Mouse (Mus musculus): ENCODE results near the gene Hoxc8. TPM values are rescaled to one million over a fixed set of nuclear protein-coding genes. Genes with fewer than 3 reads are reported as not detected.

Gene Hoxc8
- polyA plus RNA-seq, 1 experiment from 2014 or later = not detected

DNA sequence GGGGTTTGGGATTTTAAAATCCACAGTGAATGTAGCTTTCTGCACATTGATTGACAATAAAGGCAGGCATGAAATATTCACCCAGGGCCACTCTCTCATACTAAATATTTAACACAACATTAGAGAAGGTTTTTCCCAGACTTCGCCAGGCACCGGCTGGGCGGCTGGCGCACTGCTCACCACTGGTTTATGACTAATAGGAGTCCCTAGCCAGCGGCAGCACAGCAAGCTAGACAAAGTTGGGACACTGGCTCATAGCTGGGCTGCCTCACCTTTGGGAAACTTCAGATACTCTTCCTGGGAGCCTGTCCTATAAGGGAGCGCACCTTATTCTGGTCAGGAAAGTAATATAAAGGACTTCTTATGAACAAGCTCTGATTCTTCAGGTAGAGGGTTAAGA, 36.8 kb upstream of the Hoxc8 start:
- Histone ChIP-seq H3K4me2 (ENCODE audit: low read depth, low read length) (no peak overlapping the region), H3K9ac (ENCODE audit: low read depth, low read length) (no peak overlapping the region), H3K27me3 (ENCODE audit: control insufficient read depth, insufficient read depth, low read depth, low read length) (peaks cover 98% of the 10 kb centered on the region), H3K4me3 (ENCODE audit: low read depth, low read length) (no peak overlapping the region), H3K36me3 (ENCODE audit: control insufficient read depth, insufficient read depth) (no peaks in the 10 kb centered on the region), H3K9me3 (replicated peaks; ENCODE audit: control insufficient read depth, low read length) (no peaks in the 10 kb centered on the region), H3K4me1 (ENCODE audit: control insufficient read depth, low read depth, low read length) (no peaks in the 10 kb centered on the region), H3K27ac (ENCODE audit: low read length) (no peak overlapping the region)
- WGBS (ENCODE audit: insufficient replicate concordance) = 9% methylated on average over 6 of the region's 6 CpGs
- no peak for ATAC-seq (ENCODE audit: low read depth)

DNA sequence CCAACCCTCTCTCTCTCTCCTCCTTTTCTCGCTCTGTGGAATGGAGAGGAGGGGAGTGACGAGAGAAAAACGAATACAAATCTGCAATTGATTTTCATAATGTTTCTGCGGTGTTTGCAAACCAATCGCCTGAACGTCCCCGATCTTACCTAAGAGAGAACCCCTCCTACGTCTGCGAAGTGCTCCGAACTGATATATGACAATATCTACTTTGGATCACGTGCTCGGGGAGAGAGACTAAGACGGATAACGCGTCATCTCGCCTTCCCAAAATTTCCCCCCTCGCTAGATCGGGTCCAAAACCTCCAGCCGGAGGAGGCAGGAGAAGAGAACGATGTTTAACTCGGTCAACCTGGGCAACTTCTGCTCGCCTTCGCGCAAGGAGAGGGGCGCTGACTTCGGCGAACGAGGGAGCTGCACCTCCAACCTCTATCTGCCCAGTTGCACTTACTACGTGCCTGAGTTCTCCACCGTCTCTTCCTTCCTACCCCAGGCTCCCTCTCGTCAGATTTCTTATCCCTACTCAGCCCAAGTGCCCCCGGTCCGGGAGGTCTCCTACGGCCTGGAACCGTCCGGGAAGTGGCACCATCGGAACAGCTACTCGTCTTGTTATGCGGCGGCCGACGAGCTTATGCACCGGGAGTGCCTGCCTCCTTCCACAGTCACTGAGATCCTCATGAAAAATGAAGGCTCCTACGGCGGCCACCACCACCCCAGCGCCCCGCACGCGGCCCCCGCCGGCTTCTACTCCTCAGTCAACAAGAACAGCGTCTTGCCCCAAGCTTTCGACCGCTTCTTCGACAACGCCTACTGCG, 36.0 kb upstream of the Hoxc8 start, which contains the start of gene Hoxc11:
TSS of gene Hoxc11 (plus strand) at position 236 of the 815 bp plus-strand sequence.
- H3K9ac ChIP-seq (ENCODE audit: low read depth, low read length) = no peak within 1 kb of the TSS
- H3K4me1 ChIP-seq (ENCODE audit: control insufficient read depth, low read depth, low read length) = no peaks in the 10 kb centered on the region
- no peak within 1 kb of the TSS for H3K4me2 ChIP-seq (ENCODE audit: low read depth, low read length)
- peaks cover 96% of the 10 kb centered on the region for H3K27me3 ChIP-seq (ENCODE audit: control insufficient read depth, insufficient read depth, low read depth, low read length)
- WGBS (ENCODE audit: insufficient replicate concordance) = 2% methylated on average over 55 of the region's 57 CpGs
- no peaks in the 10 kb centered on the region for H3K36me3 ChIP-seq (ENCODE audit: control insufficient read depth, insufficient read depth)
- no peak within 1 kb of the TSS for H3K4me3 ChIP-seq (ENCODE audit: low read depth, low read length)
- no peak within 1 kb of the TSS for H3K27ac ChIP-seq (ENCODE audit: low read length)
- H3K9me3 ChIP-seq (replicated peaks; ENCODE audit: control insufficient read depth, low read length) = no peaks in the 10 kb centered on the region
- ATAC-seq (ENCODE audit: low read depth) = no peak

DNA sequence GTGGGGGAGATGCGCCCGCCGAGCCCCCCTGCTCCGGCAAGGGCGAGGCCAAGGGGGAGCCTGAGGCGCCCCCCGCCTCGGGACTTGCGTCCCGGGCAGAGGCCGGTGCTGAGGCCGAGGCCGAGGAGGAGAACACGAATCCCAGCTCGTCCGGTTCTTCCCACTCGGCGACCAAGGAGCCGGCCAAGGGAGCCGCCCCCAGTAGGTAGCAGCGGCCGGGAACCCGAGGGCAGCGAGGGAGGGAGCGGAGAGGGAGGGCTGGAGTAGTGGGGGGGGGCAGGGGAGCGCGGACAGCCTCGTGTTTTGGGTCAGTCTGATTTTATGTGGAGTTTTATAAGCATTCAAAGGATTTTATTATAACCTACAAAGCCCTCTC, 35.4 kb upstream of the Hoxc8 start:
- no peak overlapping the region for H3K4me3 ChIP-seq (ENCODE audit: low read depth, low read length)
- H3K27ac ChIP-seq (ENCODE audit: low read length) = no peak overlapping the region
- peaks cover 96% of the 10 kb centered on the region for H3K27me3 ChIP-seq (ENCODE audit: control insufficient read depth, insufficient read depth, low read depth, low read length)
- no peak overlapping the region for H3K9ac ChIP-seq (ENCODE audit: low read depth, low read length)
- under 1% methylated on average over 27 of the region's 28 CpGs for WGBS (ENCODE audit: insufficient replicate concordance)
- no peak overlapping the region for H3K4me2 ChIP-seq (ENCODE audit: low read depth, low read length)
- H3K4me1 ChIP-seq (ENCODE audit: control insufficient read depth, low read depth, low read length) = no peaks in the 10 kb centered on the region
- H3K36me3 ChIP-seq (ENCODE audit: control insufficient read depth, insufficient read depth) = no peaks in the 10 kb centered on the region
- no peaks in the 10 kb centered on the region for H3K9me3 ChIP-seq (replicated peaks; ENCODE audit: control insufficient read depth, low read length)
- ATAC-seq (ENCODE audit: low read depth) = no peak

DNA sequence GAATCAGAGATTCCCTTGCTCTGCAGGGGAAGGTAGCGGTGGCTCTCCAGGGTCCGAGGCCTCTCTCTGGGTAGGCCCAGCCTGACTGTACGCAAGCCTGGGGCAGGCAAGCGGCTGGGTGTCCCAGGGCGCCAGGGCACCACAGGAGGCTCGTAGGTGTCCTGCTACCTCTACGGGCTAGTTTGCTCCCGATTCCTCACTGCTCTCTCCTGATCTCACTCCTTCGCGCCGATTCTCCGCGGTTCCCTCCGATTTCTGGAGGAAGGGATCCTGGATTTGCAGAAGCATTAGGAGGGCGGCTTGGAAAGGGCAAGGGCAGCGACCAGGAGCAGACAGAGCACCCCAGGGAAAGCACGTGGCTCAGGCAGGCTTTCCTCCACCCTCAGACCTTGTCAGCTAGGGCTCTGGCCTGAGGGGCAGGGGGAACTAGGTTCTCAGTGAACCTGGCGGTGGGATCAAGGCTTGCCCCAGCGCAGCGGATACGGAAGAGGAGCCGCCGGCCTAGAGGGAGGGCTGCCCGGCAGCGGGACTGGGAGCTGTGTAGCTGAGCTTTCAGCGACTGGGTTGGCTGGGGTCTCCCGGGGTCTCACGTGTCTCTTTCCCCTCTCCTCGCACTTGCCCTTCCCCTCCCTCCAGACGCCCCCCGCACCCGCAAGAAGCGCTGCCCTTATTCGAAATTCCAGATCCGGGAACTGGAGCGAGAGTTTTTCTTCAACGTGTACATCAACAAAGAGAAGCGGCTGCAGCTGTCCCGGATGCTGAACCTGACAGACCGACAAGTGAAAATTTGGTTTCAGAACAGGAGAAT, 34.4 kb upstream of the Hoxc8 start:
- H3K9me3 ChIP-seq (replicated peaks; ENCODE audit: control insufficient read depth, low read length) = no peaks in the 10 kb centered on the region
- H3K4me1 ChIP-seq (ENCODE audit: control insufficient read depth, low read depth, low read length) = no peaks in the 10 kb centered on the region
- H3K9ac ChIP-seq (ENCODE audit: low read depth, low read length) = no peak overlapping the region
- no peak overlapping the region for H3K4me2 ChIP-seq (ENCODE audit: low read depth, low read length)
- no peaks in the 10 kb centered on the region for H3K36me3 ChIP-seq (ENCODE audit: control insufficient read depth, insufficient read depth)
- H3K27me3 ChIP-seq (ENCODE audit: control insufficient read depth, insufficient read depth, low read depth, low read length) = peaks cover 97% of the 10 kb centered on the region
- 1% methylated on average over 40 of the region's 40 CpGs for WGBS (ENCODE audit: insufficient replicate concordance)
- ATAC-seq (ENCODE audit: low read depth) = no peak
- no peak overlapping the region for H3K27ac ChIP-seq (ENCODE audit: low read length)
- H3K4me3 ChIP-seq (ENCODE audit: low read depth, low read length) = no peak overlapping the region

DNA sequence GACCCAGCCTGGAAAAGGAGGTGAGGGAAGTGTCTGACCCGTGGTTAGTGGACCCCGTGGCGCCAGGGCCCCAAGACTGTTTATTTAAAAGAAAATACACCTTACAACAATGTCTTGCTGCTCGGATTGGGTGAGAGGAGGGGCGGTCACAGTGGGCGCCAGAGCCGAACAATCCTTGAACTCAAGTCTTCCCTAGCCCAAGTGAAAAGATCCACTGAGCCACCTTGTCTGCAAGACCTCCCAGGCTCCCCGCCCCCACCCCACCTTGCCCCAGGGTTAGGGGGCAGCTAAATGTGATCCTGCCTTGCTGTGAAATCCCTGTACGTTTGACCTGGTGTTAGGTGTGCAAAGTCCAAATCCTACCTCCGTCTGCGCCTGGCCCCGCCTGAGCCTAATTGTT, 33.5 kb upstream of the Hoxc8 start:
- no peak for ATAC-seq (ENCODE audit: low read depth)
- 2% methylated on average over 12 of the region's 12 CpGs for WGBS (ENCODE audit: insufficient replicate concordance)
- no peaks in the 10 kb centered on the region for H3K36me3 ChIP-seq (ENCODE audit: control insufficient read depth, insufficient read depth)
- no peak overlapping the region for H3K4me3 ChIP-seq (ENCODE audit: low read depth, low read length)
- H3K27me3 ChIP-seq (ENCODE audit: control insufficient read depth, insufficient read depth, low read depth, low read length) = peaks cover 97% of the 10 kb centered on the region
- H3K9ac ChIP-seq (ENCODE audit: low read depth, low read length) = no peak overlapping the region
- no peaks in the 10 kb centered on the region for H3K9me3 ChIP-seq (replicated peaks; ENCODE audit: control insufficient read depth, low read length)
- H3K27ac ChIP-seq (ENCODE audit: low read length) = no peak overlapping the region
- H3K4me2 ChIP-seq (ENCODE audit: low read depth, low read length) = no peak overlapping the region
- H3K4me1 ChIP-seq (ENCODE audit: control insufficient read depth, low read depth, low read length) = no peaks in the 10 kb centered on the region

DNA sequence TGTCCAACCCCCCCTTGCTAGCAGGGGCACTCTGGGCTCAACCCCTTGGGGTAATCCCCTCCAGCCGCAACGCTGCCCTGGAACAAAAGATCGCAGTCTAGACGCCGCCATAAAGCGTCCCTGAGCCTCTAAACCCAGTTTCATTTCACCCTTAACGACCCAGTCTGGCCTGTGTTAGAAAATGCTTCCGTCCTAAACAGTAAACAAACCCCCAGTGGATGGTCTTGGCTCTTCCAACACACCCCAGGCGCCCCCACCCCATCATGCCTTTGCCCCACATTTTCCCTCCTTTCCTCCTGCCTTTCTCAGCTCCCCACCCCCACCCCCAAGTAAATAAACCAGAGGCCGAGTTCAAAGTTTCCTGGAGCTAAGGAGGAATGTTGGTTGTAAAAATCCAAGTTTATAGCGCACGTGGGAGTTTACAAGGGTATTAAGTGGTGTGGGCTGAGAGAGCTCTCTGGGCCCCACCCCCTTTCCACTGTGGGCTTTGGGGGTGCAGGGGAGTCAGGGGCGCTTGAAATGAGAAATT, 30.7 kb upstream of the Hoxc8 start:
- H3K9ac ChIP-seq (ENCODE audit: low read depth, low read length) = no peak overlapping the region
- no peaks in the 10 kb centered on the region for H3K9me3 ChIP-seq (replicated peaks; ENCODE audit: control insufficient read depth, low read length)
- H3K4me2 ChIP-seq (ENCODE audit: low read depth, low read length) = no peak overlapping the region
- H3K4me1 ChIP-seq (ENCODE audit: control insufficient read depth, low read depth, low read length) = no peaks in the 10 kb centered on the region
- H3K4me3 ChIP-seq (ENCODE audit: low read depth, low read length) = no peak overlapping the region
- H3K27me3 ChIP-seq (ENCODE audit: control insufficient read depth, insufficient read depth, low read depth, low read length) = peaks cover 95% of the 10 kb centered on the region
- under 1% methylated on average over 13 of the region's 13 CpGs for WGBS (ENCODE audit: insufficient replicate concordance)
- no peak for ATAC-seq (ENCODE audit: low read depth)
- H3K36me3 ChIP-seq (ENCODE audit: control insufficient read depth, insufficient read depth) = no peaks in the 10 kb centered on the region
- no peak overlapping the region for H3K27ac ChIP-seq (ENCODE audit: low read length)

DNA sequence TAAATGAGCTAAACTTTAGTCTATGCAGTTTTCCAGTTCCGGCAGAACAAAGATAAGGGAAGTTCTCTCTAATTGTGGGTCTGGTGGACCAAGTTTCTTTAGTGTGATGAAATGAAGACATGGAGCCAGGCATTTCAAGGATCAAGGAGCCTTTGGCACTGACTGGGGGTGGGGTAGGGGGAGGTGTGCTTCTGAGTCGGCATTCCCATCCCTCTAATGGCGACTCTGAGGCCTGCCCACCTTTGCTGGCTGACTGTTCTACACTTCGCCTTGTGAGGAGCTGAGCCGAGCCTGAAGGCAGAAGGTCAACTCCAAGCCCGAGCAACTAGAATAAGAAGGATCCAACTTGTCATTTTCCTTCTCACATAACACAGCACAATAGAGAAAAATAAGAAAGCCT, 28.7 kb upstream of the Hoxc8 start:
- 4% methylated on average over 6 of the region's 6 CpGs for WGBS (ENCODE audit: insufficient replicate concordance)
- Histone ChIP-seq H3K27me3 (ENCODE audit: control insufficient read depth, insufficient read depth, low read depth, low read length) (peaks cover 95% of the 10 kb centered on the region), H3K9me3 (replicated peaks; ENCODE audit: control insufficient read depth, low read length) (no peaks in the 10 kb centered on the region), H3K27ac (ENCODE audit: low read length) (no peak overlapping the region), H3K4me3 (ENCODE audit: low read depth, low read length) (no peak overlapping the region), H3K9ac (ENCODE audit: low read depth, low read length) (no peak overlapping the region), H3K36me3 (ENCODE audit: control insufficient read depth, insufficient read depth) (no peaks in the 10 kb centered on the region), H3K4me2 (ENCODE audit: low read depth, low read length) (no peak overlapping the region), H3K4me1 (ENCODE audit: control insufficient read depth, low read depth, low read length) (no peaks in the 10 kb centered on the region)
- no peak for ATAC-seq (ENCODE audit: low read depth)

DNA sequence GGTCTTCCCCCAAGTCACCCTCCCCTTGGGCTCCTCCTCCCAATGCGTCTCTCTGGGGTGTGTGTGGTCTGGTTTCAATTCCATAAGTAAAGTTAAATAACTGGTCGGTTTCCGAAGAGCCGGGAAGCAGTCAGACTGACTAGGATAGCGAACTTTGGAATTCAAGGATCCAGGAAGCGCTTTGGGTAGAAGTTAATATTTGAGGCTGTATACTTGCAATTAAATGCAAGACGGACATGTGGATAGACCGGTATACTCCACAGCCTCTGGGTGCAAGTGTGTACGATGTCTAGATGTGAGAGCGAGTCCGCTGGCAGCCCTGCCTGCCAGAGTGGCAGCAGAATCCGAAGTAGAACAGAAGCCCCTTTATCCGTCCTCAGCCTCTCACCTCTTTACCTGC, 27.9 kb upstream of the Hoxc8 start:
- H3K27ac ChIP-seq (ENCODE audit: low read length) = no peak overlapping the region
- no peak overlapping the region for H3K4me3 ChIP-seq (ENCODE audit: low read depth, low read length)
- no peak overlapping the region for H3K9ac ChIP-seq (ENCODE audit: low read depth, low read length)
- H3K36me3 ChIP-seq (ENCODE audit: control insufficient read depth, insufficient read depth) = no peaks in the 10 kb centered on the region
- H3K27me3 ChIP-seq (ENCODE audit: control insufficient read depth, insufficient read depth, low read depth, low read length) = peaks cover 95% of the 10 kb centered on the region
- no peak overlapping the region for H3K4me2 ChIP-seq (ENCODE audit: low read depth, low read length)
- H3K9me3 ChIP-seq (replicated peaks; ENCODE audit: control insufficient read depth, low read length) = no peaks in the 10 kb centered on the region
- no peak for ATAC-seq (ENCODE audit: low read depth)
- no peaks in the 10 kb centered on the region for H3K4me1 ChIP-seq (ENCODE audit: control insufficient read depth, low read depth, low read length)
- 4% methylated on average over 13 of the region's 13 CpGs for WGBS (ENCODE audit: insufficient replicate concordance)

DNA sequence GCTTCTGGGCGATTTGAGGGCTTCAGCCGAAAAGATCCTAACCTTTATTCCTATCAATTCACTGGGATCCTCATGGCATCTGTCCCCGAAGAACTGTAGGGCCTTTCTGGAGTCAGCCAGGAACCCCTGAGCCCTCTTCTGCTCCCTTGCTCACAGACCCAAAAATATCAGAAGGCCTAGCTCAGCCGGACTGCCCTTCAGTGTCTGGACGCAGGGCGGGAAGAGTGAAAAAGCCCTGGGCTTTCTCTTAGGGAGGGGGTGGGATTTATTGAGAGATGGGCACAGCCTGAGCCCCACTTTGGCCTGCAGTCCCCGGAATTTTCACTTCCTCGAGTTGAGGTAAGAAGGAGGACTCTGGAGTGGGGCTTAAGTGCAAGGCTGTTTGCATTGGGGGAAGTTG, 27.1 kb upstream of the Hoxc8 start:
- Histone ChIP-seq H3K4me1 (ENCODE audit: control insufficient read depth, low read depth, low read length) (no peaks in the 10 kb centered on the region), H3K36me3 (ENCODE audit: control insufficient read depth, insufficient read depth) (no peaks in the 10 kb centered on the region), H3K4me2 (ENCODE audit: low read depth, low read length) (no peak overlapping the region), H3K27me3 (ENCODE audit: control insufficient read depth, insufficient read depth, low read depth, low read length) (peaks cover 93% of the 10 kb centered on the region), H3K9ac (ENCODE audit: low read depth, low read length) (no peak overlapping the region), H3K4me3 (ENCODE audit: low read depth, low read length) (no peak overlapping the region), H3K27ac (ENCODE audit: low read length) (no peak overlapping the region), H3K9me3 (replicated peaks; ENCODE audit: control insufficient read depth, low read length) (no peaks in the 10 kb centered on the region)
- 6% methylated on average over 8 of the region's 8 CpGs for WGBS (ENCODE audit: insufficient replicate concordance)
- no peak for ATAC-seq (ENCODE audit: low read depth)

Data from liver, embryonic 16.5 days (tissue).